In genomic region chr11:102196018-102196797, GRCm38 (mm10) we compare ENCODE assay signal across 13 mouse cellular contexts. TPM values are rescaled to one million over a fixed set of nuclear protein-coding genes. Genes with fewer than 3 reads are reported as not detected.
DNase-seq lines count a peak whose midpoint lies in the region; ATAC-seq and TF ChIP-seq lines count a peak whose summit lies in the region.
"Had no signal": no experiment of that assay in that cellular context is flagged by ENCODE, and none has a peak within 500 bp of the region (broad histone marks: within the 10 kb centered on the region; RNA-seq: fewer than 3 reads in every experiment).

No protein-coding gene starts in this region.

- DNase-seq in right cerebral cortex, adult 18-20 months = peak; percentile 65
- no peak for DNase-seq in right cerebral cortex, postnatal 25 days
- no peak for DNase-seq in stomach, postnatal 0 days (ENCODE audit: low spot score)
- DNase-seq in adipocyte (ENCODE audit: low spot score) = no peak
- DNase-seq: gastrocnemius, postnatal 25 days; thymus, adult 2 months had no signal

- ATAC-seq in hindbrain, embryonic 13.5 days (ENCODE audit: low FRiP score) = no peak
- ATAC-seq in hindbrain, embryonic 16.5 days = no peak
- peak; percentile 66 for ATAC-seq in liver, embryonic 15.5 days (ENCODE audit: insufficient read depth)
- peak; percentile 9; the same call in 1 of the 2 replicates for ATAC-seq in stomach, postnatal 0 days (ENCODE audit: low FRiP score, low TSS enrichment)
- ATAC-seq: activated CD4-positive, CD25-positive, alpha-beta regulatory T cell, adult 4 months; inflammation-experienced regulatory T-cells, adult 6 months had no signal

- H3K4me2 ChIP-seq in hindbrain, embryonic 13.5 days = no peak overlapping the region
- no peak overlapping the region for H3K4me2 ChIP-seq in hindbrain, embryonic 16.5 days (ENCODE audit: low read length)
- no peak overlapping the region for H3K4me2 ChIP-seq in liver, embryonic 15.5 days
- H3K4me2 ChIP-seq in stomach, postnatal 0 days (replicated peaks; ENCODE audit: low read depth) = no peak overlapping the region
- H3K4me2 ChIP-seq: forebrain, embryonic 12.5 days had no signal

- H3K27ac ChIP-seq in hindbrain, embryonic 13.5 days = no peak overlapping the region
- no peak overlapping the region for H3K27ac ChIP-seq in hindbrain, embryonic 16.5 days (ENCODE audit: low read depth, low read length)
- no peak overlapping the region for H3K27ac ChIP-seq in liver, embryonic 15.5 days (replicated peaks)
- no peak overlapping the region for H3K27ac ChIP-seq in stomach, postnatal 0 days (replicated peaks)
- H3K27ac ChIP-seq: embryonic facial prominence, embryonic 10.5 days; forebrain, embryonic 12.5 days had no signal

- peaks cover 6% of the 10 kb centered on the region for H3K4me1 ChIP-seq in hindbrain, embryonic 13.5 days (replicated peaks)
- H3K4me1 ChIP-seq in hindbrain, embryonic 16.5 days (ENCODE audit: control insufficient read depth, insufficient read depth, low read depth, low read length) = peaks cover 1% of the 10 kb centered on the region
- peaks cover 19% of the 10 kb centered on the region for H3K4me1 ChIP-seq in liver, embryonic 15.5 days (replicated peaks)
- H3K4me1 ChIP-seq in stomach, postnatal 0 days (replicated peaks; ENCODE audit: control insufficient read depth, insufficient read depth) = no peaks in the 10 kb centered on the region

- 90% methylated on average over 21 of the region's 21 CpGs for WGBS in hindbrain, embryonic 13.5 days
- WGBS in hindbrain, embryonic 16.5 days = 90% methylated on average over 21 of the region's 21 CpGs
- WGBS in liver, embryonic 15.5 days (ENCODE audit: insufficient replicate concordance) = 58% methylated on average over 21 of the region's 21 CpGs
- 64% methylated on average over 21 of the region's 21 CpGs for WGBS in stomach, postnatal 0 days

- no peaks in the 10 kb centered on the region for H3K9me3 ChIP-seq in hindbrain, embryonic 13.5 days
- no peaks in the 10 kb centered on the region for H3K9me3 ChIP-seq in hindbrain, embryonic 16.5 days (ENCODE audit: control insufficient read depth, low read length)
- no peaks in the 10 kb centered on the region for H3K9me3 ChIP-seq in liver, embryonic 15.5 days (replicated peaks)
- H3K9me3 ChIP-seq in stomach, postnatal 0 days (ENCODE audit: control insufficient read depth, low read length) = no peaks in the 10 kb centered on the region
- H3K9me3 ChIP-seq: embryonic facial prominence, embryonic 10.5 days; forebrain, embryonic 12.5 days had no signal

- H3K4me3 ChIP-seq in hindbrain, embryonic 13.5 days = no peak overlapping the region
- no peak overlapping the region for H3K4me3 ChIP-seq in hindbrain, embryonic 16.5 days (ENCODE audit: low read length)
- H3K4me3 ChIP-seq in liver, embryonic 15.5 days (replicated peaks) = no peak overlapping the region
- H3K4me3 ChIP-seq in stomach, postnatal 0 days (ENCODE audit: low read depth, low read length) = no peak overlapping the region
- H3K4me3 ChIP-seq: embryonic facial prominence, embryonic 10.5 days; forebrain, embryonic 12.5 days had no signal

- 0 out of 2 replicates have a peak overlapping the region, but pooled peaks have one; percentile 2 for H3K9ac ChIP-seq in hindbrain, embryonic 13.5 days
- no peak overlapping the region for H3K9ac ChIP-seq in hindbrain, embryonic 16.5 days (ENCODE audit: low read depth, low read length)
- H3K9ac ChIP-seq in liver, embryonic 15.5 days = no peak overlapping the region
- no peak overlapping the region for H3K9ac ChIP-seq in stomach, postnatal 0 days (ENCODE audit: low read length)
- H3K9ac ChIP-seq: forebrain, embryonic 12.5 days had no signal

- peaks cover 90% of the 10 kb centered on the region for H3K36me3 ChIP-seq in hindbrain, embryonic 13.5 days
- peaks cover 20% of the 10 kb centered on the region for H3K36me3 ChIP-seq in hindbrain, embryonic 16.5 days (ENCODE audit: control insufficient read depth, insufficient read depth, low read length)
- peaks cover 66% of the 10 kb centered on the region for H3K36me3 ChIP-seq in liver, embryonic 15.5 days (replicated peaks)
- peaks cover 32% of the 10 kb centered on the region for H3K36me3 ChIP-seq in stomach, postnatal 0 days (ENCODE audit: control insufficient read depth, insufficient read depth, low read length)

- no peak for TF ChIP-seq CTCF in stomach, postnatal 0 days (IDR thresholded peaks at IDR 0.05; ENCODE audit: low read depth)

- H3K27me3 ChIP-seq in hindbrain, embryonic 13.5 days = no peaks in the 10 kb centered on the region
- no peaks in the 10 kb centered on the region for H3K27me3 ChIP-seq in hindbrain, embryonic 16.5 days (replicated peaks; ENCODE audit: control insufficient read depth, insufficient read depth, low read length)
- H3K27me3 ChIP-seq in liver, embryonic 15.5 days = no peaks in the 10 kb centered on the region
- H3K27me3 ChIP-seq in stomach, postnatal 0 days (ENCODE audit: control insufficient read depth, insufficient read depth, low read length) = no peaks in the 10 kb centered on the region
- H3K27me3 ChIP-seq: forebrain, embryonic 12.5 days had no signal

- no peak for TF ChIP-seq EP300 in stomach, postnatal 0 days (optimal IDR thresholded peaks at IDR 0.05)

RNA-seq across cellular contexts. Expression of gene G6pc3, which starts 6.8 kb away (rescaled TPM):
- 30.0 and 37.2 TPM in 2 replicates for polyA plus RNA-seq in hindbrain, embryonic 13.5 days (2015; fragmentation: Nextera tagmentation; extraction: Ambion mirVana)
- 44.3 and 45.9 TPM in 2 replicates for polyA plus RNA-seq in hindbrain, embryonic 16.5 days (2015; fragmentation: Nextera tagmentation; extraction: Ambion mirVana)
- 8.2 and 8.8 TPM in 2 replicates for polyA plus RNA-seq in liver, embryonic 15.5 days (2015; fragmentation: Nextera tagmentation; extraction: Ambion mirVana)
- polyA plus RNA-seq in stomach, postnatal 0 days (2015; fragmentation: Nextera tagmentation; extraction: Ambion mirVana) = 19.2 and 19.4 TPM in 2 replicates

RNA-seq across cellular contexts. Expression of gene Lsm12, which starts 11.1 kb away (rescaled TPM):
- 144 and 148 TPM in 2 replicates for polyA plus RNA-seq in hindbrain, embryonic 13.5 days (2015; fragmentation: Nextera tagmentation; extraction: Ambion mirVana)
- 99.0 and 116 TPM in 2 replicates for polyA plus RNA-seq in hindbrain, embryonic 16.5 days (2015; fragmentation: Nextera tagmentation; extraction: Ambion mirVana)
- polyA plus RNA-seq in liver, embryonic 15.5 days (2015; fragmentation: Nextera tagmentation; extraction: Ambion mirVana) = 51.4 and 70.3 TPM in 2 replicates
- polyA plus RNA-seq in stomach, postnatal 0 days (2015; fragmentation: Nextera tagmentation; extraction: Ambion mirVana) = 70.0 and 99.4 TPM in 2 replicates

RNA-seq across cellular contexts. Expression of gene Hdac5, which starts 33.8 kb away (rescaled TPM):
- 82.0 and 85.4 TPM in 2 replicates for polyA plus RNA-seq in hindbrain, embryonic 13.5 days (2015; fragmentation: Nextera tagmentation; extraction: Ambion mirVana)
- polyA plus RNA-seq in hindbrain, embryonic 16.5 days (2015; fragmentation: Nextera tagmentation; extraction: Ambion mirVana) = 75.8 and 83.0 TPM in 2 replicates
- 17.3 and 17.5 TPM in 2 replicates for polyA plus RNA-seq in liver, embryonic 15.5 days (2015; fragmentation: Nextera tagmentation; extraction: Ambion mirVana)
- 33.8 and 43.3 TPM in 2 replicates for polyA plus RNA-seq in stomach, postnatal 0 days (2015; fragmentation: Nextera tagmentation; extraction: Ambion mirVana)

RNA-seq across cellular contexts. Expression of gene Tmem101, which starts 40.0 kb away (rescaled TPM):
- polyA plus RNA-seq in hindbrain, embryonic 13.5 days (2015; fragmentation: Nextera tagmentation; extraction: Ambion mirVana) = 37.9 and 38.1 TPM in 2 replicates
- polyA plus RNA-seq in hindbrain, embryonic 16.5 days (2015; fragmentation: Nextera tagmentation; extraction: Ambion mirVana) = 42.2 and 47.7 TPM in 2 replicates
- polyA plus RNA-seq in liver, embryonic 15.5 days (2015; fragmentation: Nextera tagmentation; extraction: Ambion mirVana) = 9.6 and 12.0 TPM in 2 replicates
- polyA plus RNA-seq in stomach, postnatal 0 days (2015; fragmentation: Nextera tagmentation; extraction: Ambion mirVana) = 13.8 and 14.5 TPM in 2 replicates

RNA-seq across cellular contexts. Expression of gene Nags, which starts 50.9 kb away (rescaled TPM):
- polyA plus RNA-seq in hindbrain, embryonic 13.5 days (2015; fragmentation: Nextera tagmentation; extraction: Ambion mirVana) = not detected in 2 replicates
- polyA plus RNA-seq in hindbrain, embryonic 16.5 days (2015; fragmentation: Nextera tagmentation; extraction: Ambion mirVana) = 0.09 TPM in 1 of 2 replicates, not detected in the other
- polyA plus RNA-seq in liver, embryonic 15.5 days (2015; fragmentation: Nextera tagmentation; extraction: Ambion mirVana) = 16.5 and 18.2 TPM in 2 replicates
- 0.07 TPM in 1 of 2 replicates, not detected in the other for polyA plus RNA-seq in stomach, postnatal 0 days (2015; fragmentation: Nextera tagmentation; extraction: Ambion mirVana)
- polyA plus RNA-seq: activated CD4-positive, CD25-positive, alpha-beta regulatory T cell, adult 4 months; embryonic facial prominence, embryonic 10.5 days; forebrain, embryonic 12.5 days had no signal

Comparison
In these comparisons a context has a peak if more than half of its experiments do, and no peak if none do; other contexts are left out.
1. ATAC-seq: peak in liver, embryonic 15.5 days (single experiment) and stomach, postnatal 0 days (single experiment); none in hindbrain, embryonic 13.5 days (single experiment) and hindbrain, embryonic 16.5 days (single experiment).